Mouse (Mus musculus) spleen, adult 2 months (tissue): ENCODE measurements around the gene Stard7.

Experiments
- CTCF ChIP-seq: fragments of 200-500 bp; IDR thresholded peaks from 2 replicates; pipeline ENCODE4 v1.5.1; 2011; ENCODE audit warnings: mild to moderate bottlenecking, inconsistent platforms; ENCODE audit not compliant: insufficient read depth, insufficient read length, insufficient replicate concordance; ENCODE audit errors: extremely low read depth
- POLR2A ChIP-seq: fragments of 200-500 bp; IDR thresholded peaks from 2 replicates; pipeline ENCODE4 v1.6.1; 2011; ENCODE audit warnings: low read depth, low read length, inconsistent platforms

GRCm38 (mm10) chr2:127275551-127276320 lies 5.7 kb downstream of the Stard7 start:
- no peak for TF ChIP-seq POLR2A
- TF ChIP-seq CTCF = no peak
